Mouse (Mus musculus) left cerebral cortex, adult 9 months (tissue): Measurements from ENCODE around the gene Gm14412.
"Not testable (repeated sequence)": the region's sequence is repeated elsewhere in the genome, so short reads cannot be mapped to it uniquely, and the experiment has no call there.

Source experiments
- DNase-seq, 2 experiments: peaks; one replicate each; pipeline ENCODE4 v3.0.0; 2022; ENCODE audit warnings: low spot score in 2 of 2

Gm14412 gene

GRCm38 (mm10) chr2:177324257-177324733, at the start of gene Gm14412:
Gene Gm14412, minus strand, starts transcription at chr2:177324307.
- DNase-seq, result not testable (repeated sequence)

DNA sequence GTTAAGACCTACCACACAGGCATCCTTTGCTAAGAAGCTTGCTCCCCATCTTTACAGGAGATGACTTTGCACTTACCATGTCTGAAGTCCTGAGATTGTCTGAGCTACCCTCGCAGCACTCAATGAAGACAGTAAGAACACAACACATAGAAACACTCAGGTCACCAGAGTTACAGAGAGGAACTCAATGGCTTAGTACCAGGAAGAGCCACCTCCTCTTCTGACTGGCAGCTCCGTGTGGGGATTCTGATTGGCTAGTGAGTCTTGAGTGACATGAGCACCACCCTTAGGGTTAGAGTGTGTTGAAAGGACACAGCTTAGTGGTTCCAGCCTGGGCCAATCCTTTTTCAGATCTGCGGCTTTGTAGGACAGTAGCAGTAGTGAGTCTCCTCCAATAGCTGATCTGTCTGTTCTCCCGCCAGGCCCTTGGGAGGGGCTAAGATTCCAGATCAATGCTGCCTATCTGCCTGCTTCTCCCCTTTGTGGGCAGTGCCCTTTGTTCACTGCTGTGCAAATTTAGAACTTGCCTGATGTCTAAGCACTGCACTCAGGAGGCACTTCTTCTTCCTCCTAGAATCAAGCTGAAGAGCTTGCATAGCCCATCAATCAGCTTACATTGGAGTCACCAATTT, 5.7 kb upstream of the Gm14412 start:
- DNase-seq, result not testable (repeated sequence)

DNA sequence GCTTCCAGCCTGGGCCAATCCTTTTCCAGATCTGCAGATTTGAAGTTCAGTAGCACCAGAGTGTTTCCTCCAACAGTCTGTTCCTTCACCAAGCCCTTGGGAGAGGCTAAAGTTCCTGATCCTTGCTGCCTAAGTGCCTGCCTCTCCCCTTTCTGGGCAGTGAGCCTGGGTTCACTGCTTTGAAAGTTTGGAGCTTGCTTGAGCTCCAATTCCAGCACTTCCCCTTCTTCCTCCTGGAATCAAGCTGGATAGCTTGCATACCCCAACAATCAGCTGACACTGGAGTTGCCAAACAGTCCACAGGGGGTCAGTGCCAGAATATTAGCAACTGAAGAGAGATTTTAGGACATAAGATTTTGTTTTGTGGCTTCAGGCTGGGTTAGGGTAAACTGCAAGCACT, 2.7 kb downstream of the Gm14412 start:
- not testable (repeated sequence) for DNase-seq

GRCm38 (mm10) chr2:177320786-177321320, 3.3 kb downstream of the Gm14412 start:
- not testable (repeated sequence) for DNase-seq

- no peak for DNase-seq
Observed at GRCm38 (mm10) chr2:177318996-177319395, 5.1 kb downstream of the Gm14412 start.

GRCm38 (mm10) chr2:177309627-177310026, 14.5 kb downstream of the Gm14412 start:
- DNase-seq, result not testable (repeated sequence)

GRCm38 (mm10) chr2:177304980-177305379, 19.1 kb downstream of the Gm14412 start:
- not testable (repeated sequence) for DNase-seq

DNA sequence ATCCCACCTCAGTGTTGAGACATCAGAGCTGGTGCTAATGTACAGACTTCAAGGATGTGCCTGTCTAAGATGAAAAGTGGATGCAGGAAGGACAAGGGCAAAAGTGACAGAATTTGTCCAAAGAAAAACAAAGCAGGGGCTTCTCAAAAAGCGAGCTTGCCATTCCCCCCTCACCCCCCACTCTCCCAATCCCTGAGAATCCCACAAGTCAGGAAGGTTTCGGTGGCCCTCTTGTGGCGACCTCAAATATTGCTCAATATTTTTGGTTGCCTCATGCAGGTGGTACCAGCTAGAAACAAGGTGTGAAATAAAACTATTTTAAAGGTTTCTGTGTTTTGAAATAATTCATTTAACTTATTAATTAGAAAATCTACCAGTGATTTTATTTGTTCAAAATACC, 40.4 kb downstream of the Gm14412 start:
- not testable (repeated sequence) for DNase-seq

GRCm38 (mm10) chr2:177277754-177278153, 46.4 kb downstream of the Gm14412 start:
- DNase-seq, result not testable (repeated sequence)

GRCm38 (mm10) chr2:177272237-177272636, 51.9 kb downstream of the Gm14412 start:
- DNase-seq, result not testable (repeated sequence)

GRCm38 (mm10) chr2:177266936-177267335, 57.2 kb downstream of the Gm14412 start, which contains the start of gene Gm14409:
Gene Gm14409, minus strand, starts transcription at chr2:177267036.
- not testable (repeated sequence) for DNase-seq
